Mouse (Mus musculus) kidney, adult 2 months (tissue): ENCODE measurements around the gene Anxa6. TPM values are rescaled to one million over a fixed set of nuclear protein-coding genes. Genes with fewer than 3 reads are reported as not detected.

ENCODE experiments used
- DNase-seq: peaks from one replicate; pipeline ENCODE4 v3.0.0; 2021
- H3K27ac ChIP-seq: fragments of 200-500 bp; 2 replicates; pipeline ENCODE4 v1.5.1; 2012; ENCODE audit warnings: low read depth, low read length, control low read depth, inconsistent platforms; ENCODE audit not compliant: insufficient read depth
- H3K27me3 ChIP-seq: fragments of 200-500 bp; replicated peaks from 2 replicates; pipeline ENCODE4 v1.6.1; 2012; ENCODE audit warnings: mild to moderate bottlenecking, moderate library complexity, low read length, inconsistent platforms; ENCODE audit not compliant: control insufficient read depth, insufficient read depth
- H3K36me3 ChIP-seq: fragments of 200-500 bp; 2 replicates; pipeline ENCODE4 v1.6.1; 2012; ENCODE audit warnings: mild to moderate bottlenecking, moderate library complexity, low read length, inconsistent platforms; ENCODE audit not compliant: control insufficient read depth, insufficient read depth
- H3K4me1 ChIP-seq: fragments of 200-500 bp; 2 replicates; pipeline ENCODE4 v1.6.1; 2011; ENCODE audit warnings: low read length; ENCODE audit not compliant: control insufficient read depth, insufficient read depth
- H3K4me3 ChIP-seq: fragments of 200-500 bp; 2 replicates; pipeline ENCODE4 v1.5.1; 2011; ENCODE audit warnings: mild to moderate bottlenecking, low read depth, low read length, control low read depth; ENCODE audit not compliant: insufficient read depth
- CTCF ChIP-seq: fragments of 200-500 bp; conservative IDR thresholded peaks from 2 replicates; pipeline ENCODE4 v1.5.1; 2011; ENCODE audit warnings: low read depth, mild to moderate bottlenecking, control low read depth, low read length, moderate library complexity, mixed read lengths; ENCODE audit not compliant: insufficient read depth, insufficient read length
- POLR2A ChIP-seq: fragments of 200-500 bp; IDR thresholded peaks from one replicate; pipeline ENCODE4 v1.6.1; 2011; ENCODE audit warnings: low read depth, low read length, control low read depth
- WGBS: fragments of 180-500 bp; shearing (Covaris S2); methylation state at CpG from one replicate; pipeline ENCODE4 v1.1.7; 2018; 5-methylcytosine and 5-hydroxymethylcytosine counted together
- polyA plus RNA-seq: library from polyadenylated mRNA; depleted of rRNA; stranded (reverse); fragments of >200 nt; gene quantifications from 2 replicates; pipeline ENCODE4 v1.2.3, GENCODE M21; 2012

Gene Anxa6
- polyA plus RNA-seq, 1 experiment = 87.9 TPM

- TF ChIP-seq POLR2A (no peak), CTCF (no peak)
- DNase-seq = peak; percentile 49
- WGBS = 54% methylated on average over 7 of the region's 7 CpGs
- H3K36me3 ChIP-seq = no peaks in the 10 kb centered on the region
- peak overlapping the region; percentile 9; the same call in 1 of the 2 replicates for H3K27ac ChIP-seq
- H3K4me3 ChIP-seq = no peak overlapping the region
- H3K4me1 ChIP-seq = no peaks in the 10 kb centered on the region; the same call in 1 of the 2 replicates
- H3K27me3 ChIP-seq = no peaks in the 10 kb centered on the region
These were observed 17.7 kb upstream of the Anxa6 start for GRCm38 (mm10) chr11:55050837-55051510.

- no peak overlapping the region for H3K27ac ChIP-seq
- no peak overlapping the region for H3K4me3 ChIP-seq
- peak; percentile 66 for DNase-seq
- 50% methylated on average over 5 of the region's 5 CpGs for WGBS
- H3K36me3 ChIP-seq = no peaks in the 10 kb centered on the region
- no peaks in the 10 kb centered on the region; the same call in 1 of the 2 replicates for H3K4me1 ChIP-seq
- no peaks in the 10 kb centered on the region for H3K27me3 ChIP-seq
- TF ChIP-seq POLR2A (no peak), CTCF (peak; percentile 81)
These were observed 13.4 kb upstream of the Anxa6 start for GRCm38 (mm10) chr11:55046600-55046999.

DNA sequence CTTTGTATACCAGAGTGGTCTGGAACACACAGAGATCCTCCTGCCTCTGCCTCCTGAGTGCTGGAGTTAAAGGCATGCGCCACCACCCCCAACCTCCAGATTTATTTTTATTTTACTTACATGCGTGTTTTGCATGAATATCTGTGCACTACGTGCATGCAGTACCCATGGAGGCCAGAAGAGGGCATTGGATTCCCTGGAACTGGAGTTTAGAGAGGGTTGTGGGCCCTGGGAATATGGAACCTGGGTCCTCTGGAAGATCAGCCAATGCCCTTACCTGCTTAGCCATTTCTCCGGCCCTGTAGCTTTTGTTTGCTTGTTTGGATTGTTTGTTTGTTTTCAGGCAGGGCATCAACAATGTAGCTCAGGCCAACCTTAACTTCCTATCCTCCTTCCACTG lies 8.1 kb upstream of the Anxa6 start:
- DNase-seq = no peak
- TF ChIP-seq CTCF (peak; percentile 34; the same call in 1 of the 2 replicates), POLR2A (no peak)
- 79% methylated on average over 4 of the region's 4 CpGs for WGBS

DNA sequence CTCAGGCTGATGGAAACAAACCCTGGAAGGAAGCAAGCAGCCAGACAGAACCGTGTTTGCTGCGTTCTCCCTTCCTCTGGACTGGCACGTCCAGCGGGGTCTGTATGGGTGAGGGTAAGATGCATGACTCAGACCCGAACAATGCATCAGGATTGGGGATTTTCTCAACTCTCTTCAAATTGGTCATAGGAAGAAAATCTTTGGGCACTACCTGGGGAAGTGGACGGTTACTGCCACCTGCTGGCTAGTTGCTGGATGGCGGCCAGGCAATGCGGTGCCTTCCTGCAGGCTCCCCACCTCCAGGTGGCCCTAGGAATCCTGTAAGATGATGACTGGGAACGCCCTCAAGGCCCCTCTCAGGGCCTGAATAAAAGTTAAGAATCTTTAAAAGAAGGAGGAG lies 6.3 kb upstream of the Anxa6 start:
- peak; percentile 80 for DNase-seq
- H3K4me1 ChIP-seq = no peaks in the 10 kb centered on the region
- H3K4me3 ChIP-seq = no peak overlapping the region
- H3K36me3 ChIP-seq = no peaks in the 10 kb centered on the region
- H3K27ac ChIP-seq = no peak overlapping the region
- TF ChIP-seq POLR2A (no peak), CTCF (peak; percentile 96)
- no peaks in the 10 kb centered on the region for H3K27me3 ChIP-seq
- 2% methylated on average over 9 of the region's 9 CpGs for WGBS

More for the DNA sequence above, 8.1 kb upstream of the Anxa6 start:
- Histone ChIP-seq H3K36me3 (no peaks in the 10 kb centered on the region), H3K27ac (no peak overlapping the region), H3K4me1 (no peaks in the 10 kb centered on the region), H3K27me3 (no peaks in the 10 kb centered on the region), H3K4me3 (no peak overlapping the region)

DNA sequence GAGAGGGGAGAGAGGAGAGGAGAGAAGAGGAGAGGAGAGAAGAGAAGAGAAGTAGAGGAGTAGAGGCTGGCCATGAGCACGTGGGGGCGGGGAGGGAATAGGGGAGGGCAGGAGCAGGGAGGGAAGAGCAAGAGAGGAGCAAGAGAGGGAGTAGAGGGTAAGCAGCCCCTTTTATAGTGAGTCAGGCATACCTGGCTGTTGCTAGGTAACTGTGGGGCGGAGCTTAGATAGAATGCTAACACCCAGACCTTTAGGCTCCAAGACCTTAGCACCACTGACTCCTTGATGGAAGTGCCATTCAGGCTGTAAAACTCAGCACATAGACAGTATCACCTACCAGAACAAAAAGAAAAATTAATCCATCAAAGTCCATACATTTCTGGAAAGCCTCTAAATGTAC lies 3.4 kb upstream of the Anxa6 start:
- Histone ChIP-seq H3K27ac (no peak overlapping the region), H3K4me3 (no peak overlapping the region), H3K4me1 (peaks cover 6% of the 10 kb centered on the region; the same call in 1 of the 2 replicates), H3K27me3 (no peaks in the 10 kb centered on the region), H3K36me3 (no peaks in the 10 kb centered on the region)
- DNase-seq = no peak
- TF ChIP-seq POLR2A (no peak), CTCF (no peak)
- 59% methylated on average over 3 of the region's 3 CpGs for WGBS

DNA sequence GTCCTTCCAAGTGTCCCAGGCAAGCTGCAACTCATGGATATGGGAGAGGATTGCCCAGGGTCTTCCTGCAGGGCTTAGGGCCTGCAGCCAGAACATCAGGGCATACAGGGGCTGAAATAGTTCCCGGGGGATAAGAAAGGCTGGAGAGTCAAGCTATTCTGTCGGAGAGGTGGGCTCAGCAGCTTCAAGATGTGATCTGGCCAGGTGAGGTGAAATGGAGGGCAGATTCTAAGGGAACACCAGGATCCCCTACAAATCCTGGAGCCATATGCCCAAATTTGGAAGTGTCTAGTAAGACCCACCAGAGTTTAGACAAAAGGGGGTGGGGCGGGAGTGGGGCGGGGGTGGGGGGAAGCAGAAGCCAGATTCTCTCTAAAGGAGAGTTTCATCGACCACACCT lies 959 bp downstream of the Anxa6 start:
- H3K36me3 ChIP-seq = no peaks in the 10 kb centered on the region
- WGBS = 14% methylated on average over 5 of the region's 5 CpGs
- peak overlapping the region; percentile 87 for H3K4me3 ChIP-seq
- TF ChIP-seq POLR2A (no peak), CTCF (no peak)
- no peak overlapping the region for H3K27ac ChIP-seq
- DNase-seq = no peak
- H3K4me1 ChIP-seq = peaks cover 21% of the 10 kb centered on the region
- no peaks in the 10 kb centered on the region for H3K27me3 ChIP-seq

DNA sequence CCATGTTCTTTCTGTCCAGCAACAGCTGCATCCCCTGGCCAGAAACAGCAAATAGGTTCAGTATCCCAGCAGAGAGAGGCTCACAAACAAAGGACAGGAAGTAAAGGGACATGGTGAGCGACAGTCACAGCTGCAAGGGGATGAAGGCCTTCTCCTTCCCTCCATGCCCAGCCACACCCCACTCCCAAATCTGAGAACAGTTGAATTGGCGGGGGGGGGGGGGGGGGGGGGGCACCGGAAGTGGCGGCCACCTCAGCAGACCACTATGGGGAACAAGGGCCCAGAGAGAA lies 1.3 kb downstream of the Anxa6 start:
- no peak for DNase-seq
- TF ChIP-seq CTCF (no peak), POLR2A (no peak)
- Histone ChIP-seq H3K4me1 (peaks cover 23% of the 10 kb centered on the region), H3K4me3 (peak overlapping the region; percentile 42; the same call in 1 of the 2 replicates), H3K27ac (no peak overlapping the region), H3K36me3 (no peaks in the 10 kb centered on the region), H3K27me3 (no peaks in the 10 kb centered on the region)
- 26% methylated on average over 2 of the region's 4 CpGs for WGBS
